Mouse (Mus musculus) embryo, embryonic 9.5 days (tissue): ENCODE results near the gene Me3.

Source experiments
- DNase-seq: peaks from one replicate; pipeline ENCODE4 v3.0.0-alpha.2; 2017; ENCODE audit errors: extremely low spot score

The Me3 gene

GRCm38 (mm10) chr7:89666361-89666760 is 34.2 kb downstream of the Me3 start:
- DNase-seq: no peak

- DNase-seq: no peak
Observed at GRCm38 (mm10) chr7:89667570-89667969, 35.4 kb downstream of the Me3 start.

- DNase-seq: no peak
Observed at GRCm38 (mm10) chr7:89669461-89669860, 37.3 kb downstream of the Me3 start.

GRCm38 (mm10) chr7:89671104-89671831 is 39.1 kb downstream of the Me3 start:
- no peak for DNase-seq

- no peak for DNase-seq
Observed at GRCm38 (mm10) chr7:89676176-89676575, 44.0 kb downstream of the Me3 start.

- DNase-seq: no peak
Observed at GRCm38 (mm10) chr7:89677850-89678249, 45.7 kb downstream of the Me3 start.

- no peak for DNase-seq
Observed at GRCm38 (mm10) chr7:89678719-89679118, 46.5 kb downstream of the Me3 start.

GRCm38 (mm10) chr7:89679139-89679538 is 46.9 kb downstream of the Me3 start:
- DNase-seq: no peak

- DNase-seq: no peak
Observed at GRCm38 (mm10) chr7:89679621-89680140, 47.5 kb downstream of the Me3 start.

GRCm38 (mm10) chr7:89680891-89681290 is 48.7 kb downstream of the Me3 start:
- no peak for DNase-seq

GRCm38 (mm10) chr7:89681666-89682470 is 49.7 kb downstream of the Me3 start:
- no peak for DNase-seq

- peak; percentile 57 for DNase-seq
Observed at GRCm38 (mm10) chr7:89698186-89698585, 66.0 kb downstream of the Me3 start.

- DNase-seq: no peak
Observed at GRCm38 (mm10) chr7:89699668-89700350, 67.6 kb downstream of the Me3 start.

GRCm38 (mm10) chr7:89700511-89700910 is 68.3 kb downstream of the Me3 start:
- DNase-seq: peak; percentile 46

- no peak for DNase-seq
Observed at GRCm38 (mm10) chr7:89710776-89711175, 78.6 kb downstream of the Me3 start.

- no peak for DNase-seq
Observed at GRCm38 (mm10) chr7:89713059-89713458, 80.9 kb downstream of the Me3 start.

GRCm38 (mm10) chr7:89716226-89716625 is 84.0 kb downstream of the Me3 start:
- DNase-seq: no peak

- DNase-seq: peak; percentile 27
Observed at GRCm38 (mm10) chr7:89717521-89717920, 85.3 kb downstream of the Me3 start.

- DNase-seq: no peak
Observed at GRCm38 (mm10) chr7:89718264-89718663, 86.1 kb downstream of the Me3 start.

- no peak for DNase-seq
Observed at GRCm38 (mm10) chr7:89720256-89720655, 88.1 kb downstream of the Me3 start.

GRCm38 (mm10) chr7:89726712-89727111 is 94.5 kb downstream of the Me3 start:
- no peak for DNase-seq

GRCm38 (mm10) chr7:89727615-89728014 is 95.4 kb downstream of the Me3 start:
- no peak for DNase-seq
